In genomic region chr1:124044925-124045640, GRCm38 (mm10) we compare ENCODE assay signal across 8 mouse cellular contexts. TPM values are rescaled to one million over a fixed set of nuclear protein-coding genes. Genes with fewer than 3 reads are reported as not detected.
DNase-seq lines count a peak whose midpoint lies in the region; ATAC-seq and TF ChIP-seq lines count a peak whose summit lies in the region.

Gene Dpp10 (minus strand): TSS chr1:124045559.

- H3K4me1 ChIP-seq in ES-E14 (ENCODE audit: control insufficient read depth in 2 of 2, insufficient read depth in 2 of 2, low read length in 2 of 2, poor library complexity in 1 of 2), result 0 out of 4 replicates have a peak, but pooled peaks cover 0 to 2% of the 10 kb centered on the region in 2 experiments
- no peaks in the 10 kb centered on the region for H3K4me1 ChIP-seq in embryonic facial prominence, embryonic 14.5 days (ENCODE audit: control insufficient read depth, insufficient read depth, low read length)
- peaks cover 7% of the 10 kb centered on the region; the same call in 1 of the 2 replicates for H3K4me1 ChIP-seq in midbrain, embryonic 16.5 days (ENCODE audit: control insufficient read depth, insufficient read depth, low read length)

- peaks cover 50% of the 10 kb centered on the region for H3K27me3 ChIP-seq in embryonic facial prominence, embryonic 14.5 days (replicated peaks; ENCODE audit: control insufficient read depth, insufficient read depth, low read length)
- no peaks in the 10 kb centered on the region for H3K27me3 ChIP-seq in midbrain, embryonic 16.5 days (ENCODE audit: control insufficient read depth, insufficient read depth, low read depth, low read length)

- TF ChIP-seq CTCF in gastrocnemius, adult 2 months (IDR thresholded peaks at IDR 0.05), result no peak

- H3K9ac ChIP-seq in ES-E14 (ENCODE audit: insufficient read depth, low read depth, low read length, poor library complexity, severe bottlenecking), result peak within 1 kb of the TSS; percentile 6; the same call in 1 of the 2 replicates
- peak within 1 kb of the TSS; percentile 27; the same call in 1 of the 2 replicates for H3K9ac ChIP-seq in embryonic facial prominence, embryonic 14.5 days (ENCODE audit: low read depth, low read length)
- peak within 1 kb of the TSS; percentile 89 for H3K9ac ChIP-seq in midbrain, embryonic 16.5 days (ENCODE audit: low read depth, low read length)

- no peaks in the 10 kb centered on the region for H3K36me3 ChIP-seq in ES-E14 (ENCODE audit: control insufficient read depth, insufficient read depth, low read length, poor library complexity, severe bottlenecking)
- H3K36me3 ChIP-seq in embryonic facial prominence, embryonic 14.5 days (ENCODE audit: control insufficient read depth, insufficient read depth, low read length), result no peaks in the 10 kb centered on the region
- no peaks in the 10 kb centered on the region for H3K36me3 ChIP-seq in midbrain, embryonic 16.5 days (ENCODE audit: control insufficient read depth, insufficient read depth, low read length)

- peak within 1 kb of the TSS; percentile 57 for H3K4me3 ChIP-seq in gastrocnemius, adult 2 months
- peak within 1 kb of the TSS; percentile 61 to 70 for H3K4me3 ChIP-seq in ES-E14 (ENCODE audit: insufficient read depth in 1 of 2, low read depth in 1 of 2, low read length in 2 of 2, poor library complexity in 1 of 2, severe bottlenecking in 1 of 2)
- peak within 1 kb of the TSS; percentile 49 for H3K4me3 ChIP-seq in embryonic facial prominence, embryonic 14.5 days (ENCODE audit: low read depth, low read length)
- H3K4me3 ChIP-seq in midbrain, embryonic 16.5 days (ENCODE audit: low read depth, low read length), result peak within 1 kb of the TSS; percentile 75

- peak within 1 kb of the TSS; percentile 84 for H3K4me2 ChIP-seq in embryonic facial prominence, embryonic 14.5 days (ENCODE audit: low read depth, low read length)
- peak within 1 kb of the TSS; percentile 80 for H3K4me2 ChIP-seq in midbrain, embryonic 16.5 days (ENCODE audit: low read length)

- peak; percentile 14 for DNase-seq in gastrocnemius, adult 2 months
- DNase-seq in gastrocnemius, postnatal 4 days (ENCODE audit: low spot score in 2 of 2), result no peak
- no peak for DNase-seq in ES-E14 (ENCODE audit: low read depth, low spot score)
- peak; percentile 13 for DNase-seq in embryonic facial prominence, embryonic 14.5 days (ENCODE audit: low spot score)
- DNase-seq in layer of hippocampus, postnatal 14 days (ENCODE audit: low spot score in 2 of 2), result peak in 1 of 2 experiments; percentile 8
- DNase-seq in thymus, adult 18-20 months, result no peak

- under 1% methylated on average over 17 of the region's 38 CpGs for WGBS in embryonic facial prominence, embryonic 14.5 days
- WGBS in midbrain, embryonic 16.5 days, result under 1% methylated on average over 36 of the region's 38 CpGs

- intact Hi-C loops in gastrocnemius, adult 2 months (cut with DNase I), result no loop called here

- peak; percentile 50; the same call in 1 of the 2 replicates for ATAC-seq in embryonic facial prominence, embryonic 14.5 days (ENCODE audit: low read depth)
- peak; percentile 75 for ATAC-seq in midbrain, embryonic 16.5 days
- ATAC-seq in inflammation-experienced regulatory T-cells, adult 6 months, result no peak

- no peaks in the 10 kb centered on the region for H3K9me3 ChIP-seq in ES-E14 (ENCODE audit: control insufficient read depth, insufficient read depth, low read depth, low read length)
- no peaks in the 10 kb centered on the region for H3K9me3 ChIP-seq in embryonic facial prominence, embryonic 14.5 days (ENCODE audit: control insufficient read depth, low read length)
- no peaks in the 10 kb centered on the region for H3K9me3 ChIP-seq in midbrain, embryonic 16.5 days (replicated peaks; ENCODE audit: control insufficient read depth, low read length, poor library complexity, severe bottlenecking)

- H3K27ac ChIP-seq in gastrocnemius, adult 2 months, result no peak within 1 kb of the TSS
- H3K27ac ChIP-seq in ES-E14 (ENCODE audit: insufficient read depth, low read depth, low read length, poor library complexity, severe bottlenecking), result no peak within 1 kb of the TSS
- no peak within 1 kb of the TSS for H3K27ac ChIP-seq in embryonic facial prominence, embryonic 14.5 days (replicated peaks; ENCODE audit: low read depth, low read length)
- H3K27ac ChIP-seq in midbrain, embryonic 16.5 days (ENCODE audit: low read length), result peak within 1 kb of the TSS; percentile 89

- in situ Hi-C loops in ES-E14 (cut with MboI; ENCODE audit: low sequenced_read_pairs in 2 of 2, unreplicated experiment in 2 of 2), result no loop called here

TF ChIP-seq in ES-E14, 5 proteins besides CTCF, POLR2A, EP300 and RAD21:
- TF ChIP-seq MAFK (IDR thresholded peaks at IDR 0.05; ENCODE audit: insufficient read depth, low read depth, low read length) (no peak), ZNF384 (IDR thresholded peaks at IDR 0.05; ENCODE audit: low read depth, low read length) (no peak), ZC3H11A (IDR thresholded peaks at IDR 0.05; ENCODE audit: borderline replicate concordance, low read depth, low read length) (no peak), HCFC1 (IDR thresholded peaks at IDR 0.05; ENCODE audit: borderline replicate concordance, insufficient read depth, low read length) (no peak), CHD2 (IDR thresholded peaks at IDR 0.05; ENCODE audit: low read depth, low read length) (no peak)
TF ChIP-seq in ES-E14: peak in this region for 0.

RNA-seq across cellular contexts. Expression of gene Dpp10, which starts in this region (rescaled TPM):
- under 1 TPM in 1 of 2 experiments, not detected in 1; 0.36 TPM for total RNA-seq in gastrocnemius, adult 2 months (2021)
- total RNA-seq in gastrocnemius, postnatal 4 days (2021), result under 1 TPM in 1 of 2 experiments, not detected in 1; 0.03 TPM
- not detected in 2 replicates for total RNA-seq in ES-E14 (2012; rRNA removed)
- 0.90 and 1.3 TPM in 2 replicates for polyA plus RNA-seq in embryonic facial prominence, embryonic 14.5 days (2014; fragmentation: Nextera tagmentation; extraction: Ambion mirVana)
- 10 to 100 TPM; 30.8 to 36.0 TPM for total RNA-seq in layer of hippocampus, postnatal 14 days (2021)
- 19.5 and 26.0 TPM in 2 replicates for polyA plus RNA-seq in midbrain, embryonic 16.5 days (2015; fragmentation: Nextera tagmentation; extraction: Ambion mirVana)
- polyA plus RNA-seq in inflammation-experienced regulatory T-cells, adult 6 months (2017; shearing (Covaris generic)), result not detected

Comparison
In these comparisons a context has a peak if more than half of its experiments do, and no peak if none do; other contexts are left out.
1. RNA of gene Dpp10 (total RNA-seq): 30.8 to 36.0 TPM in layer of hippocampus, postnatal 14 days; 0.36 TPM in gastrocnemius, adult 2 months, 0.03 TPM in gastrocnemius, postnatal 4 days and not detected in ES-E14; every median in the first group is over 10 times any median in the second.
2. Peak in DNase-seq and H3K4me3 ChIP-seq in gastrocnemius, adult 2 months; RNA of the gene not detected or under 1 TPM.
3. H3K9ac ChIP-seq: peak in every context shown above with its lines; median percentile 89 in midbrain, embryonic 16.5 days; 27 in embryonic facial prominence, embryonic 14.5 days; 6 in ES-E14.
4. Peak in every context shown above with its lines, with median percentiles within 50 percentile points of each other: H3K4me3 ChIP-seq.